Mouse (Mus musculus) liver, embryonic 16.5 days (tissue): ENCODE results near the gene Atp2a1. TPM values are rescaled to one million over a fixed set of nuclear protein-coding genes. Genes with fewer than 3 reads are reported as not detected.

ENCODE experiments used
- ATAC-seq: fragments of 200-750 bp; cut with Nextera tagmentation; 2 replicates; pipeline ENCODE4 v1.8.0; 2017; ENCODE audit warnings: low read depth, mild to moderate bottlenecking, moderate number of reproducible peaks, moderate library complexity
- H3K27ac ChIP-seq: fragments of 300-500 bp; sonication (generic); 2 replicates; pipeline ENCODE4 v1.5.1; 2014; ENCODE audit warnings: mild to moderate bottlenecking, low read length
- H3K27me3 ChIP-seq: fragments of 300-500 bp; sonication (generic); 2 replicates; pipeline ENCODE4 v1.6.1; 2014; ENCODE audit warnings: low read depth, low read length, mixed read lengths; ENCODE audit not compliant: control insufficient read depth, insufficient read depth
- H3K36me3 ChIP-seq: fragments of 300-500 bp; sonication (generic); 2 replicates; pipeline ENCODE4 v1.6.1; 2014; ENCODE audit warnings: mild to moderate bottlenecking; ENCODE audit not compliant: control insufficient read depth, insufficient read depth
- H3K4me1 ChIP-seq: fragments of 300-500 bp; sonication (generic); 2 replicates; pipeline ENCODE4 v1.6.1; 2014; ENCODE audit warnings: low read depth, low read length, mixed read lengths; ENCODE audit not compliant: control insufficient read depth
- H3K4me2 ChIP-seq: fragments of 300-500 bp; sonication (generic); 2 replicates; pipeline ENCODE4 v1.6.1; 2014; ENCODE audit warnings: low read depth, low read length, mixed read lengths
- H3K4me3 ChIP-seq: fragments of 300-500 bp; sonication (generic); 2 replicates; pipeline ENCODE4 v1.5.1; 2014; ENCODE audit warnings: low read depth, mild to moderate bottlenecking, low read length
- H3K9ac ChIP-seq: fragments of 300-500 bp; sonication (generic); 2 replicates; pipeline ENCODE4 v1.6.1; 2014; ENCODE audit warnings: low read depth, low read length
- H3K9me3 ChIP-seq: fragments of 300-500 bp; sonication (generic); replicated peaks from 2 replicates; pipeline ENCODE4 v1.6.1; 2016; ENCODE audit warnings: low read length; ENCODE audit not compliant: control insufficient read depth
- WGBS: fragments of 180-500 bp; shearing (Covaris S2); extraction: QIAGEN DNeasy Blood & Tissue Kit; methylation state at CpG from one replicate; pipeline ENCODE4 v1.1.7; 2014; ENCODE audit not compliant: insufficient replicate concordance; 5-methylcytosine and 5-hydroxymethylcytosine counted together
- polyA plus RNA-seq: library from polyadenylated mRNA; unstranded; fragments of >200 nt; fragmentation: Nextera tagmentation; extraction: Ambion mirVana; gene quantifications from 2 replicates; pipeline ENCODE4 v1.2.1, GENCODE M21; 2015

Gene Atp2a1
- polyA plus RNA-seq, 1 experiment from 2014 or later, result 22.0 TPM

DNA sequence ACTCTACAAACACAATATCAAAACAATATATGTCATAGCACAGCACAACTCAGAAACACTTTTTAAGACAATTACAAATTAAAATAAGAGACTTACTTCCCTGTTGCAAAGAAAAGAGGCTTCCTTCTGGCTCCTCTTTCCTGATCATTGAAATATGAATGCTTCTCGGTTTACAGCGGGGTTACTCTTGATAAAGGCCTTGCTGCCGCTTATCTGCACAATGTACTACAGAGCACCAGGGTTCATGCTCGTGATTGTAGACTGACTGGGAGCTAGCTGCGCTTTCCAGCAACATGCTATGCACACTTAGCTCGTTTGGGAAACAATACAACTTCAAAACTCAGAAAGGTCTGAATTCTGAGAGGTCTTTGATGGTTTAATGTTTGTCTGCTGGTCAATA lies 65.7 kb downstream of the Atp2a1 start:
- Histone ChIP-seq H3K27me3 (no peaks in the 10 kb centered on the region), H3K4me3 (peak overlapping the region; percentile 100), H3K9ac (peak overlapping the region; percentile 33; the same call in 1 of the 2 replicates), H3K36me3 (no peaks in the 10 kb centered on the region), H3K9me3 (no peaks in the 10 kb centered on the region), H3K4me1 (peaks cover 20% of the 10 kb centered on the region), H3K27ac (peak overlapping the region; percentile 47; the same call in 1 of the 2 replicates), H3K4me2 (peak overlapping the region; percentile 85)
- 15% methylated on average over 6 of the region's 6 CpGs for WGBS
- ATAC-seq, result peak; percentile 32

DNA sequence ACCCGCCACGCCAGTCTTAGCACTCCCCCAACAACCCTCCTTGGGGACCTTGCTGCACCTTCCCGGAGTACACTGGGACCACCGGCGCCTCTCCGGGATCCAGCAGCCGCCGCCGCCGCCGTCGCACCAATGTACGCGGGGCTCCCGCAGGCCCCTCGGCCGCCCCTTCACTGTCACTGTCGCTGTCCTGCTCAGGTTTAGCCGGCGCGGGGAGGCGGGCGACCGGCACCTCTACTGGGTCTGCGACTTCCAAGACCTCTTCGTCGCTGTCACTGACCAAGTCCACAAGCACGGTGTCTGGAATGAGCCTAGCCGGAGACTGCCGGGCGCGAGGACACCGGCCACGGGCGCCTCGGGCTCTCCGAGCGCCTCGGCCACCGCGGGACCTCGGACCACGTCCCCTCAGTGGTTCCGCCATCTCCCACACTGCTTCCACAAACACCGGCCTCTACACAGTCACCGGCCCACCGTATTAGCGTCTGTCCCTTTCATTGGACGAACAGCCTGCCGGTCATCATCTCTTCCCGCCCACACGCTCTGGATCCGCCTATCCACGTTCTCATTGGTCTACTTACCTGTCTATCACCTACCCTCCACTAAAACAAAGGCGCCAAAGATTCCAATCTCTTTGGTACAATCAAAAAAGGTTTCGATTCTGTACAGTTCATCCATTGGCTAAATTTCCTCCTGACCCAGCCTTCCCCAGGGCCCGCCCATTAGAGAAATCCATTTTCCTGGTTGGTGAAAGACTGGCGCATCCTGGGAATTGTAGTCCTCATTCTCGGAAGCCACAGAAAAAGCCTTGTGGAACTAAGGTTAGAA lies 66.4 kb downstream of the Atp2a1 start, which contains the start of gene Nfatc2ip:
Nfatc2ip (minus strand) TSS at position 440 of the 822 bp plus-strand sequence.
- Histone ChIP-seq H3K9ac (peak within 1 kb of the TSS; percentile 93), H3K36me3 (no peaks in the 10 kb centered on the region), H3K4me3 (peak within 1 kb of the TSS; percentile 100), H3K27ac (peak within 1 kb of the TSS; percentile 79), H3K27me3 (no peaks in the 10 kb centered on the region), H3K4me1 (peaks cover 20% of the 10 kb centered on the region), H3K4me2 (peak within 1 kb of the TSS; percentile 85), H3K9me3 (no peaks in the 10 kb centered on the region)
- peak; percentile 99 for ATAC-seq
- under 1% methylated on average over 58 of the region's 59 CpGs for WGBS

Other genes with a start within 250 kb of the Atp2a1 start
- 1.1 and 1.5 TPM in 2 replicates for gene Sbk1, start 190.5 kb downstream of the Atp2a1 start, polyA plus RNA-seq
- 5.4 and 6.3 TPM in 2 replicates for gene Lat, start 93.5 kb downstream of the Atp2a1 start, polyA plus RNA-seq
- 16.1 and 18.3 TPM in 2 replicates for gene Spns1, start 85.7 kb downstream of the Atp2a1 start, polyA plus RNA-seq
- gene Nfatc2ip, start 66.4 kb downstream of the Atp2a1 start, polyA plus RNA-seq, result 1.7 and 1.9 TPM in 2 replicates
- 3.6 and 4.7 TPM in 2 replicates for gene Cd19, start 48.2 kb downstream of the Atp2a1 start, polyA plus RNA-seq
- 6.0 and 6.3 TPM in 2 replicates for gene Rabep2, start 34.3 kb downstream of the Atp2a1 start, polyA plus RNA-seq
- 14.2 and 14.5 TPM in 2 replicates for gene Sh2b1, start 12.3 kb upstream of the Atp2a1 start, polyA plus RNA-seq
- gene Tufm, start 24.3 kb upstream of the Atp2a1 start, polyA plus RNA-seq, result 81.0 and 84.0 TPM in 2 replicates
- gene Atxn2l, start 40.3 kb upstream of the Atp2a1 start, polyA plus RNA-seq, result 21.6 and 24.5 TPM in 2 replicates
- 87.8 and 93.1 TPM in 2 replicates for gene Eif3c, start 103.3 kb upstream of the Atp2a1 start, polyA plus RNA-seq
- gene Apobr, start 121.8 kb upstream of the Atp2a1 start, polyA plus RNA-seq, result 2.3 and 2.4 TPM in 2 replicates
- 11.7 and 11.9 TPM in 2 replicates for gene Cln3, start 122.7 kb upstream of the Atp2a1 start, polyA plus RNA-seq
- gene Il27, start 131.8 kb upstream of the Atp2a1 start, polyA plus RNA-seq, result 0.09 and 0.27 TPM in 2 replicates
- gene Nupr1, start 167.8 kb upstream of the Atp2a1 start, polyA plus RNA-seq, result 4.2 and 5.8 TPM in 2 replicates
- gene Sgf29, start 186.2 kb upstream of the Atp2a1 start, polyA plus RNA-seq, result 20.8 and 28.6 TPM in 2 replicates
- gene Sult1a1, start 213.3 kb upstream of the Atp2a1 start, polyA plus RNA-seq, result 69.5 and 88.7 TPM in 2 replicates
- 72.6 and 78.4 TPM in 2 replicates for gene Bola2, start 232.3 kb upstream of the Atp2a1 start, polyA plus RNA-seq
- gene Slx1b, start 232.7 kb upstream of the Atp2a1 start, polyA plus RNA-seq, result 2.4 and 2.8 TPM in 2 replicates
- gene Coro1a, start 244.7 kb upstream of the Atp2a1 start, polyA plus RNA-seq, result 98.9 and 105 TPM in 2 replicates